Mouse (Mus musculus): ENCODE data around the gene Itga1.

Itga1 gene

GRCm38 (mm10) chr13:115096965-115097364 lies 4.8 kb downstream of the Itga1 start:
- no peak for DNase-seq

- DNase-seq = no peak
These were observed 5.5 kb downstream of the Itga1 start for GRCm38 (mm10) chr13:115096216-115096615.

GRCm38 (mm10) chr13:115095392-115095791 lies 6.4 kb downstream of the Itga1 start:
- no peak for DNase-seq

- DNase-seq = no peak
These were observed 10.3 kb downstream of the Itga1 start for GRCm38 (mm10) chr13:115091511-115091910.

GRCm38 (mm10) chr13:115090977-115091445 lies 10.8 kb downstream of the Itga1 start:
- DNase-seq = peak in 1 of 2 experiments; percentile 4

- peak; percentile 93 to 96 for DNase-seq
These were observed 11.4 kb downstream of the Itga1 start, which contains the start of gene Pelo for GRCm38 (mm10) chr13:115090069-115090976. TSS of gene Pelo (minus strand) at chr13:115090186.

GRCm38 (mm10) chr13:115089395-115090025 lies 12.3 kb downstream of the Itga1 start:
- peak in 1 of 2 experiments; percentile 49 for DNase-seq

- peak in 1 of 2 experiments; percentile 41 for DNase-seq
These were observed 12.8 kb downstream of the Itga1 start for GRCm38 (mm10) chr13:115089020-115089394.

- DNase-seq = no peak
These were observed 15.8 kb downstream of the Itga1 start for GRCm38 (mm10) chr13:115085974-115086373.

GRCm38 (mm10) chr13:115082339-115082738 lies 19.4 kb downstream of the Itga1 start:
- no peak for DNase-seq

- no peak for DNase-seq
These were observed 21.7 kb downstream of the Itga1 start for GRCm38 (mm10) chr13:115079996-115080585.

- no peak for DNase-seq
These were observed 22.6 kb downstream of the Itga1 start for GRCm38 (mm10) chr13:115078997-115079685.

GRCm38 (mm10) chr13:115077346-115078134 lies 24.2 kb downstream of the Itga1 start:
- no peak for DNase-seq

- no peak for DNase-seq
These were observed 29.4 kb downstream of the Itga1 start for GRCm38 (mm10) chr13:115072386-115072785.

- DNase-seq = no peak
These were observed 30.3 kb downstream of the Itga1 start for GRCm38 (mm10) chr13:115071431-115071830.

GRCm38 (mm10) chr13:115067968-115068330 lies 33.8 kb downstream of the Itga1 start:
- DNase-seq = no peak

GRCm38 (mm10) chr13:115067324-115067967 lies 34.3 kb downstream of the Itga1 start:
- no peak for DNase-seq

- no peak for DNase-seq
These were observed 44.2 kb downstream of the Itga1 start for GRCm38 (mm10) chr13:115057555-115057954.

- DNase-seq = no peak
These were observed 47.0 kb downstream of the Itga1 start for GRCm38 (mm10) chr13:115054783-115055182.

- DNase-seq = no peak
These were observed 49.2 kb downstream of the Itga1 start for GRCm38 (mm10) chr13:115052568-115052967.
